Mouse (Mus musculus): ENCODE measurements around the gene Txnrd2. TPM values are rescaled to one million over a fixed set of nuclear protein-coding genes. Genes with fewer than 3 reads are reported as not detected.
A peak's percentile ranks its signal among the peaks of the same experiment; 100 is the strongest.

The Txnrd2 gene
- polyA plus RNA-seq, 1 experiment from 2014 or later = 83.7 TPM

- no peak overlapping the region for H3K4me3 ChIP-seq (ENCODE audit: low read depth, low read length)
- no peak overlapping the region for H3K9ac ChIP-seq (ENCODE audit: low read depth, low read length)
- DNase-seq (ENCODE audit: low spot score) = no peak
- H3K27me3 ChIP-seq (replicated peaks; ENCODE audit: control insufficient read depth, insufficient read depth, low read length) = no peaks in the 10 kb centered on the region
- peaks cover 25% of the 10 kb centered on the region for H3K4me1 ChIP-seq (replicated peaks; ENCODE audit: control insufficient read depth, insufficient read depth, low read length)
- no peak overlapping the region for H3K27ac ChIP-seq (ENCODE audit: low read depth, low read length)
- ATAC-seq (replicated peaks; ENCODE audit: low FRiP score) = no peak
- H3K36me3 ChIP-seq (ENCODE audit: control insufficient read depth, insufficient read depth, low read length) = peaks cover 12% of the 10 kb centered on the region
- no peaks in the 10 kb centered on the region for H3K9me3 ChIP-seq (ENCODE audit: control insufficient read depth, low read length)
- 94% methylated on average over 27 of the region's 27 CpGs for WGBS
- no peak overlapping the region for H3K4me2 ChIP-seq
Measured at GRCm38 (mm10) chr16:18396791-18397621, 29.2 kb upstream of the Txnrd2 start.

GRCm38 (mm10) chr16:18400028-18400427, 26.2 kb upstream of the Txnrd2 start:
- Histone ChIP-seq H3K9me3 (ENCODE audit: control insufficient read depth, low read length) (no peaks in the 10 kb centered on the region), H3K27ac (ENCODE audit: low read depth, low read length) (no peak overlapping the region), H3K36me3 (ENCODE audit: control insufficient read depth, insufficient read depth, low read length) (peaks cover 15% of the 10 kb centered on the region), H3K9ac (ENCODE audit: low read depth, low read length) (no peak overlapping the region), H3K4me3 (ENCODE audit: low read depth, low read length) (no peak overlapping the region), H3K27me3 (replicated peaks; ENCODE audit: control insufficient read depth, insufficient read depth, low read length) (no peaks in the 10 kb centered on the region), H3K4me2 (no peak overlapping the region), H3K4me1 (replicated peaks; ENCODE audit: control insufficient read depth, insufficient read depth, low read length) (peaks cover 7% of the 10 kb centered on the region)
- DNase-seq (ENCODE audit: low spot score) = no peak
- no peak for ATAC-seq (replicated peaks; ENCODE audit: low FRiP score)
- 81% methylated on average over 9 of the region's 9 CpGs for WGBS

DNA sequence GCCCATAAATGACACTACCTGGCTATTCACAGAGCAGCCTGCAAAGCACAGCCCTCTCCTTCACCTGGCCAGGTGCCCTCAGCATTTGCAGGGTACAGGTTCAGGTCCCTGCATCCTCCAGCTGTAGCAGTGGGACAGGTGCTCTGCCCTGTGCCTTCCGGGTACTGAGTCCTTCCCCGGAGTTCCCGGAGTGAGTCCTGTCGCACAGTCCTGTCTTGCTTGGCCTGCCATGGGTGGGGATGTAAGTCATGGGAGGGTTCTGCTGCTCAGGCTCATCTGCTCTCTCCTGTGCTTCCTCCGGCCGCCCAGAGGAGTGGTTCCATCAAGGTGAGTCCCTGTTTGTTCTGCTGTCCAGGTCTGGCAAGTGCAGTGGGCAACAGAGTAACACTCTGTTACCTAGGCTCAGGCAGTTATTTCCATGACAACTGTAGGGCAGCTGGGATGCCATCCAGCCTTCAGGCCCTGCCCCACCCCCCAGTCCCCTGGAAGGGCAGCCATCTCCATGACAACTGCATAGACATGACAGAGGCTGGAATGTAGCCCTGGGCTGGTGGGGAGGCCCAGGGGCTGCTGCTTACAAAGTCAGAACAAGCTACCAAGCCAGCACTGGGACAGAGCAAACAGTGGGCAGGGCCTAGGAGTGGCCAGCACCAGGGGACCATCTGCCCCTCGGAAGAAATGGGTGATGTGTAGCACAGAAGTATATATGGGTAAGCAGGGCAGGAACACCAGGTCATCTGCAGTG, 25.5 kb upstream of the Txnrd2 start:
- no peaks in the 10 kb centered on the region for H3K27me3 ChIP-seq (replicated peaks; ENCODE audit: control insufficient read depth, insufficient read depth, low read length)
- no peak for DNase-seq (ENCODE audit: low spot score)
- peaks cover 15% of the 10 kb centered on the region for H3K36me3 ChIP-seq (ENCODE audit: control insufficient read depth, insufficient read depth, low read length)
- ATAC-seq (replicated peaks; ENCODE audit: low FRiP score) = peak; percentile 34
- peaks cover 7% of the 10 kb centered on the region for H3K4me1 ChIP-seq (replicated peaks; ENCODE audit: control insufficient read depth, insufficient read depth, low read length)
- no peak overlapping the region for H3K4me3 ChIP-seq (ENCODE audit: low read depth, low read length)
- H3K4me2 ChIP-seq = no peak overlapping the region
- 63% methylated on average over 7 of the region's 7 CpGs for WGBS
- no peak overlapping the region for H3K27ac ChIP-seq (ENCODE audit: low read depth, low read length)
- H3K9ac ChIP-seq (ENCODE audit: low read depth, low read length) = no peak overlapping the region
- no peaks in the 10 kb centered on the region for H3K9me3 ChIP-seq (ENCODE audit: control insufficient read depth, low read length)

GRCm38 (mm10) chr16:18403285-18403684, 22.9 kb upstream of the Txnrd2 start:
- DNase-seq (ENCODE audit: low spot score) (no peak), ATAC-seq (replicated peaks; ENCODE audit: low FRiP score) (no peak)
- Histone ChIP-seq H3K4me2 (no peak overlapping the region), H3K4me3 (ENCODE audit: low read depth, low read length) (no peak overlapping the region), H3K36me3 (ENCODE audit: control insufficient read depth, insufficient read depth, low read length) (peaks cover 15% of the 10 kb centered on the region), H3K27me3 (replicated peaks; ENCODE audit: control insufficient read depth, insufficient read depth, low read length) (no peaks in the 10 kb centered on the region), H3K9ac (ENCODE audit: low read depth, low read length) (no peak overlapping the region), H3K27ac (ENCODE audit: low read depth, low read length) (no peak overlapping the region), H3K9me3 (ENCODE audit: control insufficient read depth, low read length) (no peaks in the 10 kb centered on the region), H3K4me1 (replicated peaks; ENCODE audit: control insufficient read depth, insufficient read depth, low read length) (peaks cover 14% of the 10 kb centered on the region)
- 89% methylated on average over 12 of the region's 12 CpGs for WGBS

DNA sequence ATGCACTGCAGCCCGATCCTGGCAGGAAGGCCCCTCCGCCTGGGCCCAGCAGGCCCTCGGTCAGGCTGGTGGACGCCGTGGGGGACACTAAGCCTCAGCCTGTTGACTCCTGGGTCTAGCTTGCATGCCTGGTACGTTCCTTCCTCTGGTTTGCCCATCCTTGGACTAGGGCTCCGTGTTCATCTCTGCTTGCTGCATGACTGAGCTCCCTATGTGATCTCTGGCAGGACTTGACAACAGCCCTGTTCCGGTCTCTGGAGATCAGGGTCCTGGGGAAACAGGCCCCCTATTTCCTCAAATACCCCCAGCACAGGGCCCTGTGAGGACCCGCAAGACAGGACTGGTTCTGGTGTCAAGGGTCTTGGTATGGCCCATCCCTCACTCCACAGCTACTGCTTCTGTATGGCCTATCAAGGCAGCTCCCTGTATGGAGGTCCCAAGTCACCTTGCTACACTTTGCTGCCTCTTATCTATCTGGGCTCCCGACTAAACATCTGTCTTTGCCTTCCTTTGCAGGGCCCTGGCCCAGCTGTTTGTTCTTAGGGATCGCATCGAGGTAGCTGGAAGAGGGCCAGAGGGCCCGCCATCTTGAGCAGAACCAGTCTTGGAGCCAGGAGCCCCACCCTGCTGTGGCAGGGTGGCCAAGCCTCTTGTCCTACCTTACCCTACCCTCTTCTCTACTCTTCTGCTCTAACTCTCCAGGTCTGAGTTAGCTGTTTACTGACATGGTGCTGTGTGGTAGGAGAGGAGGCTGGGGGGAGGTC, 20.9 kb upstream of the Txnrd2 start:
- H3K27ac ChIP-seq (ENCODE audit: low read depth, low read length) = no peak overlapping the region
- H3K4me1 ChIP-seq (replicated peaks; ENCODE audit: control insufficient read depth, insufficient read depth, low read length) = peaks cover 14% of the 10 kb centered on the region
- H3K9me3 ChIP-seq (ENCODE audit: control insufficient read depth, low read length) = no peaks in the 10 kb centered on the region
- ATAC-seq (replicated peaks; ENCODE audit: low FRiP score) (no peak), DNase-seq (ENCODE audit: low spot score) (no peak)
- H3K4me2 ChIP-seq = no peak overlapping the region
- peaks cover 26% of the 10 kb centered on the region for H3K36me3 ChIP-seq (ENCODE audit: control insufficient read depth, insufficient read depth, low read length)
- H3K4me3 ChIP-seq (ENCODE audit: low read depth, low read length) = no peak overlapping the region
- H3K9ac ChIP-seq (ENCODE audit: low read depth, low read length) = no peak overlapping the region
- 85% methylated on average over 13 of the region's 13 CpGs for WGBS
- H3K27me3 ChIP-seq (replicated peaks; ENCODE audit: control insufficient read depth, insufficient read depth, low read length) = no peaks in the 10 kb centered on the region

DNA sequence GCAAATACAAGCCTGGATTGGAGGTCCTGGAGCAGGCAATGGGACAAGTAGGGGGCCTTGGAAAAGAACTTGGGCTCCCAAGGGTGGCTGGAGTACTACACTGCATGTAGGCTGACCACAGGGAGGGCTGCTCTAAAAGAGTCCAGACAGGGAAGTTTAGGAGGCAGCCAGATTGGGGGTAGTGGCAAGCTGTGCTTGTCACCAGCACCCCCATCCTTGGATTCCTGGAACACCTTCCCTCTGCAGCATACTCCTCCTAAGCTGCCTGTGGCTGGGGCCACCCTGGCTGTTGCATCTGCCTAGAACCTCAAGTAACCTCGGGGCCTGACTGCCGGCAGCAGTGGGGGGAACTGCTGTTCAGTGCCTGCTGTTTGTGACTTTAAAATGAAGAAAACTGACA, 20.3 kb upstream of the Txnrd2 start:
- H3K4me2 ChIP-seq = no peak overlapping the region
- ATAC-seq (replicated peaks; ENCODE audit: low FRiP score) = no peak; the same call in 1 of the 2 replicates
- peaks cover 31% of the 10 kb centered on the region for H3K36me3 ChIP-seq (ENCODE audit: control insufficient read depth, insufficient read depth, low read length)
- no peak overlapping the region for H3K9ac ChIP-seq (ENCODE audit: low read depth, low read length)
- no peaks in the 10 kb centered on the region for H3K27me3 ChIP-seq (replicated peaks; ENCODE audit: control insufficient read depth, insufficient read depth, low read length)
- H3K4me1 ChIP-seq (replicated peaks; ENCODE audit: control insufficient read depth, insufficient read depth, low read length) = peaks cover 11% of the 10 kb centered on the region
- 74% methylated on average over 2 of the region's 2 CpGs for WGBS
- H3K27ac ChIP-seq (ENCODE audit: low read depth, low read length) = no peak overlapping the region
- H3K4me3 ChIP-seq (ENCODE audit: low read depth, low read length) = no peak overlapping the region
- no peaks in the 10 kb centered on the region for H3K9me3 ChIP-seq (ENCODE audit: control insufficient read depth, low read length)
- DNase-seq (ENCODE audit: low spot score) = no peak

DNA sequence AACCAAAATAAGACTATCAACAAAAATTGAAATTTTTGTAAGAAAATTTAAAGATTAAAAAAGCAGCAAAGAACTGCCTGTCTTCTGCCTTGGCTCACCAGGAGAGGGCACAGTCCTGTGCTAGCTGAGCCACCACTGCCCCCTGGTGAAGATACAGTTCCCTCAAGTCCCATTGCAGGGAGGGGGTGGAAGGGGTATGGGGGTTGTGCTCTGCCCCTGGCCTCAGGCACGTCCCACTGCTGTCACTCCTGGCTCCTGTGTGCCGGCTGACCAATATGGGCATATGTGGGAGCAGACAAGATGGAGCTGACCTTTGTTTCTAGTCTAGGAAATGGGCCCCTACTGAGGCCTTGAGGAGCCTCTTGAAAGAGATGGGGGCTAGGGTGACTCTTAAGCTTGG, 19.9 kb upstream of the Txnrd2 start:
- H3K36me3 ChIP-seq (ENCODE audit: control insufficient read depth, insufficient read depth, low read length) = peaks cover 35% of the 10 kb centered on the region
- H3K27me3 ChIP-seq (replicated peaks; ENCODE audit: control insufficient read depth, insufficient read depth, low read length) = no peaks in the 10 kb centered on the region
- H3K4me1 ChIP-seq (replicated peaks; ENCODE audit: control insufficient read depth, insufficient read depth, low read length) = peaks cover 11% of the 10 kb centered on the region
- peak; percentile 79 for ATAC-seq (replicated peaks; ENCODE audit: low FRiP score)
- H3K27ac ChIP-seq (ENCODE audit: low read depth, low read length) = no peak overlapping the region
- no peak for DNase-seq (ENCODE audit: low spot score)
- H3K4me3 ChIP-seq (ENCODE audit: low read depth, low read length) = no peak overlapping the region
- no peak overlapping the region for H3K4me2 ChIP-seq
- no peak overlapping the region for H3K9ac ChIP-seq (ENCODE audit: low read depth, low read length)
- WGBS = 12% methylated on average over 2 of the region's 2 CpGs
- H3K9me3 ChIP-seq (ENCODE audit: control insufficient read depth, low read length) = no peaks in the 10 kb centered on the region

DNA sequence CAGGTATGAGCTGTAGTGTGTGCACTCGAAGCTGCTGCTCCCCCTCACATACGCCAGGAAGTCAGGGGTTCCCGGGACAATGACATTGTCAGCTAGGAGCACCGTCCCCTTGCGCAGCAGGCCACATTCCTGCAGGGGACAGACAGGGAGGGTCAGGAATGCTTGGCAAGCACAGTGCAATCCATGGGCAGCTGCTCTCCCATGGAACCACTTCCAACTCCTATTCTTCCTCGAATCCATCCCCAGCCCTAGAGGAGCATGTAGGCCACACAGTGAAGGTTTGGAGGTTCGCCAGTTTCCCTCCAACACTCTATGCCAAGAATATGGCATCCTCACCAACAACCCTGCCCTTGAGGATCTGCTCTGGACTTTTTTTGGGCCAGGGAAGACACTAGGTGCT, 18.3 kb upstream of the Txnrd2 start:
- no peak for ATAC-seq (replicated peaks; ENCODE audit: low FRiP score)
- Histone ChIP-seq H3K4me2 (no peak overlapping the region), H3K9ac (ENCODE audit: low read depth, low read length) (no peak overlapping the region), H3K27me3 (replicated peaks; ENCODE audit: control insufficient read depth, insufficient read depth, low read length) (no peaks in the 10 kb centered on the region), H3K36me3 (ENCODE audit: control insufficient read depth, insufficient read depth, low read length) (peaks cover 39% of the 10 kb centered on the region), H3K4me3 (ENCODE audit: low read depth, low read length) (no peak overlapping the region), H3K4me1 (replicated peaks; ENCODE audit: control insufficient read depth, insufficient read depth, low read length) (peaks cover 11% of the 10 kb centered on the region), H3K9me3 (ENCODE audit: control insufficient read depth, low read length) (no peaks in the 10 kb centered on the region), H3K27ac (ENCODE audit: low read depth, low read length) (no peak overlapping the region)
- no peak for DNase-seq (ENCODE audit: low spot score)
- 85% methylated on average over 7 of the region's 7 CpGs for WGBS
